Mouse (Mus musculus) spleen, adult 2 months (tissue): ENCODE measurements around the gene Rad50. TPM values are rescaled to one million over a fixed set of nuclear protein-coding genes. Genes with fewer than 3 reads are reported as not detected.

Experiments used
- DNase-seq, 2 experiments: peaks; one replicate each; pipeline versions ENCODE4 v3.0.0 to v3.0.0-alpha.2; 2012 to 2021; ENCODE audit warnings: low spot score in 2 of 2, low read depth in 1 of 2
- H3K27ac ChIP-seq: fragments of 200-500 bp; 2 replicates; pipeline ENCODE4 v1.5.1; 2012; ENCODE audit warnings: low read length, inconsistent platforms; ENCODE audit not compliant: insufficient read depth
- H3K27me3 ChIP-seq: fragments of 200-500 bp; 2 replicates; pipeline ENCODE4 v1.6.1; 2012; ENCODE audit warnings: mild to moderate bottlenecking, moderate library complexity, low read length, inconsistent platforms; ENCODE audit not compliant: control insufficient read depth, insufficient read depth
- H3K36me3 ChIP-seq: fragments of 200-500 bp; 2 replicates; pipeline ENCODE4 v1.6.1; 2012; ENCODE audit warnings: mild to moderate bottlenecking, low read length, inconsistent platforms; ENCODE audit not compliant: control insufficient read depth, insufficient read depth
- H3K4me1 ChIP-seq: fragments of 200-500 bp; 2 replicates; pipeline ENCODE4 v1.6.1; 2011; ENCODE audit warnings: inconsistent platforms; ENCODE audit not compliant: control insufficient read depth, insufficient read depth, insufficient read length
- H3K4me3 ChIP-seq: fragments of 200-500 bp; 2 replicates; pipeline ENCODE4 v1.5.1; 2011; ENCODE audit warnings: mild to moderate bottlenecking, inconsistent platforms; ENCODE audit not compliant: insufficient read depth, insufficient read length; ENCODE audit errors: extremely low read depth
- CTCF ChIP-seq: fragments of 200-500 bp; IDR thresholded peaks from 2 replicates; pipeline ENCODE4 v1.5.1; 2011; ENCODE audit warnings: mild to moderate bottlenecking, inconsistent platforms; ENCODE audit not compliant: insufficient read depth, insufficient read length, insufficient replicate concordance; ENCODE audit errors: extremely low read depth
- POLR2A ChIP-seq: fragments of 200-500 bp; IDR thresholded peaks from 2 replicates; pipeline ENCODE4 v1.6.1; 2011; ENCODE audit warnings: low read depth, low read length, inconsistent platforms
- WGBS: fragments of 180-500 bp; shearing (Covaris S2); methylation state at CpG from one replicate; pipeline ENCODE4 v1.1.7; 2018; 5-methylcytosine and 5-hydroxymethylcytosine counted together
- polyA plus RNA-seq: library from polyadenylated mRNA; depleted of rRNA; stranded (reverse); fragments of >200 nt; gene quantifications from 2 replicates; pipeline ENCODE4 v1.2.3, GENCODE M21; 2012

Rad50 gene
- polyA plus RNA-seq, 1 experiment, result 4.1 TPM

DNA sequence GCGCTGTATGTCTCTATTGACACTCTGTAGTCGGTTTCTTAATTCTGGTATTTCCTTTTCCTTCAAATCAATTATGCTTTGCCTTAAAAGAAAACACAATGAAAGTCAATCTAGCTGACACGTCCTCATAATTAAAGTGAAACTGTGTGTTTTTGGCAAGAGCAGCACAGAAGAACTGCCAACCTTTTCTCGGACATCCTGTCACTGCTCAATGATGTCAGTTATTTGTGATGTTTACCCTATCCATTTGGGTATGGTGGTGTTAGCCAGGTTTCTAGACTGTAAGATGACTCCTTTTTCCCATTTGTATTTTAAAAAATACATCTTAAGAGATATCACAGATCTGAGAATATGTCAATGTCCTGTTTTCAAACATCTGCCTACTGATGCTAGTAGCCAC is 27.0 kb downstream of the Rad50 start:
- H3K36me3 ChIP-seq, result peaks cover 30% of the 10 kb centered on the region

DNA sequence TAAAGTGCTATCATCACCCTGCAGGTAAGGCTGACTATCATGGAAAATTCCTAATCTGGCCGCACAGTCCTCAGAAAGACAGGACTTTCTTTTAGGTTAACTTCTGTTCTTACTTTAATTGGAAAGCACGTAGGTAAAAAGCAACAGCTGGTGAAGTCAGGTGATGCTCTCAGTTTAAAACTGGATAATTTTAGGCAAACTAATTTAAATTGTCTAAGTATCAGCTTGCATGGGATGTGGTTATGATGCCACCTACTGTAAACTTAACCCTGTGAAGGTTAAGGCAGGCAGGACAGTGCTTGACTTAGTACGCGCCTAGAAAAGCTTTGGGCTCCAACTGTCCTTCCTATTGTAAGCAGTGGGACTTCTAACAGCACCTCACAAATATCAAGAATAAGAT is 35.7 kb downstream of the Rad50 start:
- TF ChIP-seq CTCF, result no peak
- TF ChIP-seq POLR2A, result no peak

More for the DNA sequence above, 27.0 kb downstream of the Rad50 start:
- WGBS, result 85% methylated on average over 4 of the region's 4 CpGs
- TF ChIP-seq POLR2A (no peak), CTCF (no peak)
- Histone ChIP-seq H3K27ac (no peak overlapping the region), H3K4me3 (no peak overlapping the region), H3K27me3 (no peaks in the 10 kb centered on the region), H3K4me1 (no peaks in the 10 kb centered on the region)
- no peak for DNase-seq

DNA sequence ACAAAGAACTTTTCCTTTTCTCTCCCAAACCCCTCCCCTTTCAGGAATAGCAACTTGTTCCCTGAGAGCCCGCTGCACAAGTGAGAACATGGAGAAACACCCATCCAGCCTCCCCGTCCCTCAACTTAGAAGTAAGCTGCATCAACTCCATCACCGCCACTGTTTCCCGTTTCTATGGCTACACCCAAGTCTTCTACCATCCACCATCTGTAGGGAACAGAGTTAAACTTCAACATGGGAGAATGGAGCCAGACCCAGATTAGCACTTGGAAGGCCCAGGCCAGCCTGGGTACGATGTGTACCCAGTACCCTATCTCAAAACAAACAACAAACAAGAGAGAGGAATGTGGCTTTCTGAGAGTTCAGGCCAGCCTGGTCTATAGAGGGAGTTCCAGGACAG is 43.0 kb downstream of the Rad50 start:
- whole genome bisulfite sequencing, result 98% methylated on average over 5 of the region's 5 CpGs
- DNase-seq, result no peak

More for the DNA sequence above, 35.7 kb downstream of the Rad50 start:
- no peak overlapping the region for H3K4me3 ChIP-seq
- WGBS, result 96% methylated on average over 4 of the region's 4 CpGs
- DNase-seq, result no peak
- peaks cover 30% of the 10 kb centered on the region for H3K36me3 ChIP-seq
- no peaks in the 10 kb centered on the region for H3K4me1 ChIP-seq
- H3K27ac ChIP-seq, result no peak overlapping the region
- no peaks in the 10 kb centered on the region for H3K27me3 ChIP-seq

DNA sequence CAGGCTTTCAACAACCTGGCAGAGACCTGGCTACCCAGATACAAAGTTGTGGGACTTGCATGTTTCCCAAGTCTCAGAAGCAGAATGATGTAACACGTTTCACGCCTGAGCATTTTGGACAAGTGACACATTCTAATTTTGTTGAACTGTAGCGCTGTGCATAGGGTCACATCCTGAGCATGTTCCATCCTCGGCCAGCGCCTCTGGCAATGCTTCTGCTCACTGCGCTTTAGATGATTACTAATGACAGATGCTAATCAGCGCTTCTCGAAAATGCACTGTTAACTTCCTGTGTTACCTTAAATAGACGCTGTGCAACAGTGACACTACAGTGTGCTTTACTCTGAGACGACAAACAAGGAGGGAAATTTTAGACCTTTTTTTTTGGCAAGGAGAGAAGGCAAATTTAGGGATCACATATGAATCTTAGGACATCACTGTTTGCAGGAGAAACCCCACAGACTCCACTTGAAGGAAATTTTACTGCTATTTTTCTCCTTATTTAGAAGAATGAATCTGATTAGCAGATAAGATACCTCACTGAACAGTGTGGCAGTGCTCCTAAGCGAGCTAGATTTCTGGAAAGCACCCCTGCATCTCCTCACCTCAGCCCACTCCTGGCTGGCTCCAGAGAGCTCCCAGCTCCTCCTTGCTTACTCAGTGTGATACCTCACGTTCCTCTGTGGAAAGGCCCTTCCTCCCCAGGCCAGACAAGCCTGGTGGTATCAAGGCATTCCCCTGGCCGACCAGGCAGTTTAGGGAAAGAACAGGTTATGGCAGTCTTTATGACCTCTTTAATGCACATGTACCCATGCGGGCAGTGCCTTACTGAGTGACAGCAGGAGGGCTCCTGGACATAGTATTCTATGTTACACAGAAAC is 44.1 kb downstream of the Rad50 start:
- Histone ChIP-seq H3K27me3 (no peaks in the 10 kb centered on the region), H3K27ac (no peak overlapping the region), H3K4me1 (no peaks in the 10 kb centered on the region), H3K36me3 (peaks cover 15% of the 10 kb centered on the region), H3K4me3 (no peak overlapping the region)
- DNase-seq, result no peak
- no peak for TF ChIP-seq POLR2A
- TF ChIP-seq CTCF, result no peak
- 50% methylated on average over 14 of the region's 14 CpGs for WGBS

More for the DNA sequence above, 43.0 kb downstream of the Rad50 start:
- no peak for TF ChIP-seq CTCF
- TF ChIP-seq POLR2A, result no peak
- H3K27me3 ChIP-seq, result no peaks in the 10 kb centered on the region
- no peak overlapping the region for H3K27ac ChIP-seq
- H3K4me1 ChIP-seq, result no peaks in the 10 kb centered on the region
- no peak overlapping the region for H3K4me3 ChIP-seq
- peaks cover 20% of the 10 kb centered on the region for H3K36me3 ChIP-seq

DNA sequence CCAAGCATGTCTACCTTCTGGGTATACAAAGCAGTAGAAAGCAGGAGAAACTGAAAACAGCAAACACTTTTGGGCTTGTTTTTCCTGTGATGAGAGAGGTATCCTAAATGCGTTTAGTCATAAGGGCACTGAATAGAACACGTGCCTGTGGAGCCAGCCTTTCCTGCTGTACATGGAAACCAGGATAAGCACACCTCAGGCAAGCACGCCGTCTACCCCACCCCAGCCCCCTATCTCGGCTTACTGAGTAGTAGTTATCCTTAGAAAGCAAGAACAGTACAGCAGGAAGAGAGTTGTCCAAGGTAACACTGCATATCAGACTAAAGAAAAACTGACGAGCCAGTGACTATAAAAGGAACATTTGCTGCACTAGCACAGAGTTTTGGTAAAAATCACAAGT is 49.3 kb downstream of the Rad50 start:
- DNase-seq, result no peak
- Histone ChIP-seq H3K4me1 (no peaks in the 10 kb centered on the region), H3K4me3 (no peak overlapping the region), H3K27me3 (no peaks in the 10 kb centered on the region), H3K36me3 (peaks cover 26% of the 10 kb centered on the region), H3K27ac (no peak overlapping the region)
- no peak for TF ChIP-seq CTCF
- no peak for TF ChIP-seq POLR2A
- WGBS, result 85% methylated on average over 6 of the region's 6 CpGs

DNA sequence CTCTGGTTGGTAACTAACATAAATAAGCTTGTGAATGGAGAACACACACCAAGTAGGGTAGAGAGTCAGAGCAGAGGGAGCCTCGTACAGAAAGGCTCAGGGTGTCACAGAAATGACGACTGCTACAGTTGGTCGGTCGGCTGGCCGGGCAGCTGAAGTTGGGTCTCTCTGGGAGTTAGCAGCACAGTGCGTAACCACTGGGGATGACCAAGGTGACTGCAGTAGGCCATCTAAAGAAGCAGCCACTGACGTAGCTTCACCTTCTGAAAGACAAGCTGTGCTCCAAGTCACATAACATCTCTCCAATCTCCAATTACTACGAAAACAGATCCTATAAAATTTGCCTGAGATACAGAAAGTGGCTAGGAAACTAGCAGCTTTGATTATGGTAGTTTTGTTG is 49.7 kb downstream of the Rad50 start:
- Histone ChIP-seq H3K27me3 (no peaks in the 10 kb centered on the region), H3K27ac (no peak overlapping the region), H3K36me3 (peaks cover 28% of the 10 kb centered on the region), H3K4me1 (no peaks in the 10 kb centered on the region), H3K4me3 (no peak overlapping the region)
- 88% methylated on average over 8 of the region's 8 CpGs for WGBS
- no peak for DNase-seq
- no peak for TF ChIP-seq CTCF
- TF ChIP-seq POLR2A, result no peak

DNA sequence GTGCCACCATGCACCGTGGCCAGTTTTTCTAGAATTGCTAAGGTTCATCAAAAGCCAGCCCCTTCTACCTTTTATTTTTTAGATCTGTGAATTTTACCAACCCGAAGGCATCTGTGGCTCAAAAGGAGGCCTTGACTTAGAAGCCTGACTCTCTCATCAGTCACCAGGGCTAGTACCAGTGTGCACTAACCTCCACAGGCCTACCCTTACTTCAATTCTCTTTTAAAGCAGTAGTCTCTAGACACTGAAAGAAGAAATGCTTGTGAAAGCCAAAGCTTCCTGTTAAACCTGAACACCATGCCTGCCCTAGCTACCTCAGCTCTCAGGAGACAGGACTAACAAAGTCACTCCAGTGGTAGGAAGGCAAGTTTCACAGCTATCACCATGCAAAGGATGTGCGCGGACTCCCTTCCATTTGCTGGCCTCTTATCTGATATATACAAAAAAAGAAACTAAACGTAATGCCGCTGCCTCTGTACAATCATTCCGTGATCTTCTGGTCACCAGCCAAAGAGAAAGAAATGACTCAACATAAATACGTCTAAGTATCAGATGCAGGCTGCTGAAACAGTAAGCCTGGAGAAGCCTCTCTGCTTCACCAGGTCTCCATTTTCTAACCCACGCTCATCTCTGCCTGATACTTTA is 50.4 kb downstream of the Rad50 start:
- Histone ChIP-seq H3K36me3 (peaks cover 35% of the 10 kb centered on the region), H3K4me3 (no peak overlapping the region), H3K27me3 (no peaks in the 10 kb centered on the region), H3K4me1 (no peaks in the 10 kb centered on the region), H3K27ac (no peak overlapping the region)
- WGBS, result 59% methylated on average over 9 of the region's 9 CpGs
- no peak for TF ChIP-seq CTCF
- no peak for TF ChIP-seq POLR2A
- no peak for DNase-seq
